Mouse (Mus musculus): ENCODE results near the gene Abcc9. TPM values are rescaled to one million over a fixed set of nuclear protein-coding genes. Genes with fewer than 3 reads are reported as not detected.
"Not testable (repeated sequence)": the region's sequence is repeated elsewhere in the genome, so short reads cannot be mapped to it uniquely, and the experiment has no call there.

The Abcc9 gene
- polyA plus RNA-seq, 1 experiment from 2014 or later = 14.7 TPM

GRCm38 (mm10) chr6:142682985-142683691, 19.0 kb downstream of the Abcc9 start:
- Histone ChIP-seq H3K27me3 (ENCODE audit: control insufficient read depth, insufficient read depth, low read length) (no peaks in the 10 kb centered on the region), H3K4me1 (ENCODE audit: control insufficient read depth, insufficient read depth, low read length) (no peaks in the 10 kb centered on the region), H3K36me3 (ENCODE audit: control insufficient read depth, insufficient read depth, low read length) (no peaks in the 10 kb centered on the region), H3K27ac (ENCODE audit: low read length) (0 out of 2 replicates have a peak overlapping the region, but pooled peaks have one; percentile 1), H3K9ac (ENCODE audit: low read length) (no peak overlapping the region), H3K4me3 (replicated peaks; ENCODE audit: low read length) (no peak overlapping the region), H3K9me3 (replicated peaks; ENCODE audit: control insufficient read depth, low read length) (no peaks in the 10 kb centered on the region; the same call in 1 of the 2 replicates), H3K4me2 (ENCODE audit: low read depth, low read length) (no peak overlapping the region)
- WGBS = 56% methylated on average over 7 of the region's 7 CpGs
- ATAC-seq (ENCODE audit: insufficient read depth, low FRiP score) = no peak; the same call in 1 of the 2 replicates

DNA sequence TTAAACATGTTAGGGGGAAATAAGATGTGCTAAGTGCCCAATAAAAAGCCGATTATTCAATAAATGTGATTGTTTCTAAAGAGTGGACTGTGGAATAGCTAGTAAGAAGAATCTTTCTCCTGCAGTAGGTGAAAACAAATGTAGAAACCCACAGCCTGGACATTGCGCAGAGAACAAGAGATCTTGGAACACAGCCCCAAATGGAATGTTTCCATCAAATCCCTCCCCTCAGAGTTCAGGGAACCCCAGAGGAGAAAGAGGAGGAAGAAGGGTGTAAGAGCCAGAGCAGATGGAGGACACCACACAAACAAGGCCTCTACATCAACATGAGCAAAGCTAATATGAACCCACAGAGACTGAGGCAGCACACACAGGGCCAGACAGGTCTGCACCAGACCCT, 32.1 kb downstream of the Abcc9 start:
- 0 out of 2 replicates have a peak, but pooled peaks cover 9% of the 10 kb centered on the region for H3K36me3 ChIP-seq (ENCODE audit: control insufficient read depth, insufficient read depth, low read length)
- no peaks in the 10 kb centered on the region for H3K27me3 ChIP-seq (ENCODE audit: control insufficient read depth, insufficient read depth, low read length)
- H3K4me3 ChIP-seq (replicated peaks; ENCODE audit: low read length) = no peak overlapping the region
- H3K9ac ChIP-seq (ENCODE audit: low read length) = no peak overlapping the region
- H3K27ac ChIP-seq (ENCODE audit: low read length) = no peak overlapping the region
- H3K9me3 ChIP-seq (replicated peaks; ENCODE audit: control insufficient read depth, low read length) = no peaks in the 10 kb centered on the region
- 86% methylated on average over 2 of the region's 2 CpGs for WGBS
- no peak overlapping the region for H3K4me2 ChIP-seq (ENCODE audit: low read depth, low read length)
- H3K4me1 ChIP-seq (ENCODE audit: control insufficient read depth, insufficient read depth, low read length) = no peaks in the 10 kb centered on the region
- ATAC-seq (ENCODE audit: insufficient read depth, low FRiP score) = no peak

DNA sequence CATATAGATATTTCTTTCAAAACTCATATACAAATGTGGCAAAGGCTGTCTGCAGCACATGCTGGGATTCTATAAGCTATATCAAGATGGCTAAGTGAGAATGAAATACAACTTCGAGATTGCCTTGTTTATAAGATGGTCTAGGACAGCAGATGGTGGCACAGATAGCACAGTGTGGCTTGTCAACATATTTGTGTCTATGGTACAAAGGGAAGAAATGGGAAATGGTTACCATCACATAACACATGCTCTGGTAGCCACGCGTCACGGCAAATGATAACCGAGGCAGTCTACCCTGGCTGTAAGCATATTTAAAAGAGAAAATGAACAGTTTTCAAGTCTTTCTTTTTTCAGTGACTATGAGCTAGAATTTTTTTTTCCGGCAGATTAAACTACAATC, 32.8 kb downstream of the Abcc9 start:
- no peak for ATAC-seq (ENCODE audit: insufficient read depth, low FRiP score)
- Histone ChIP-seq H3K36me3 (ENCODE audit: control insufficient read depth, insufficient read depth, low read length) (0 out of 2 replicates have a peak, but pooled peaks cover 9% of the 10 kb centered on the region), H3K4me3 (replicated peaks; ENCODE audit: low read length) (no peak overlapping the region), H3K27ac (ENCODE audit: low read length) (no peak overlapping the region; the same call in 1 of the 2 replicates), H3K9me3 (replicated peaks; ENCODE audit: control insufficient read depth, low read length) (no peaks in the 10 kb centered on the region), H3K9ac (ENCODE audit: low read length) (no peak overlapping the region), H3K4me1 (ENCODE audit: control insufficient read depth, insufficient read depth, low read length) (no peaks in the 10 kb centered on the region), H3K27me3 (ENCODE audit: control insufficient read depth, insufficient read depth, low read length) (no peaks in the 10 kb centered on the region), H3K4me2 (ENCODE audit: low read depth, low read length) (no peak overlapping the region)
- 95% methylated on average over 6 of the region's 6 CpGs for WGBS

GRCm38 (mm10) chr6:142668831-142669230, 33.3 kb downstream of the Abcc9 start:
- Histone ChIP-seq H3K9ac (ENCODE audit: low read length) (no peak overlapping the region), H3K27ac (ENCODE audit: low read length) (peak overlapping the region; percentile 58), H3K27me3 (ENCODE audit: control insufficient read depth, insufficient read depth, low read length) (no peaks in the 10 kb centered on the region), H3K9me3 (replicated peaks; ENCODE audit: control insufficient read depth, low read length) (no peaks in the 10 kb centered on the region), H3K4me3 (replicated peaks; ENCODE audit: low read length) (no peak overlapping the region), H3K36me3 (ENCODE audit: control insufficient read depth, insufficient read depth, low read length) (0 out of 2 replicates have a peak, but pooled peaks cover 7% of the 10 kb centered on the region), H3K4me2 (ENCODE audit: low read depth, low read length) (no peak overlapping the region), H3K4me1 (ENCODE audit: control insufficient read depth, insufficient read depth, low read length) (no peaks in the 10 kb centered on the region)
- no peak for ATAC-seq (ENCODE audit: insufficient read depth, low FRiP score)
- WGBS = 58% methylated on average over 6 of the region's 6 CpGs

GRCm38 (mm10) chr6:142668419-142668766, 33.7 kb downstream of the Abcc9 start:
- peak; percentile 25; the same call in 1 of the 2 replicates for ATAC-seq (ENCODE audit: insufficient read depth, low FRiP score)
- H3K36me3 ChIP-seq (ENCODE audit: control insufficient read depth, insufficient read depth, low read length) = 0 out of 2 replicates have a peak, but pooled peaks cover 3% of the 10 kb centered on the region
- H3K27me3 ChIP-seq (ENCODE audit: control insufficient read depth, insufficient read depth, low read length) = no peaks in the 10 kb centered on the region
- H3K4me1 ChIP-seq (ENCODE audit: control insufficient read depth, insufficient read depth, low read length) = no peaks in the 10 kb centered on the region
- H3K9me3 ChIP-seq (replicated peaks; ENCODE audit: control insufficient read depth, low read length) = no peaks in the 10 kb centered on the region
- H3K4me2 ChIP-seq (ENCODE audit: low read depth, low read length) = no peak overlapping the region
- WGBS = 21% methylated on average over 1 of the region's 1 CpGs
- H3K27ac ChIP-seq (ENCODE audit: low read length) = peak overlapping the region; percentile 58
- H3K9ac ChIP-seq (ENCODE audit: low read length) = no peak overlapping the region
- no peak overlapping the region for H3K4me3 ChIP-seq (replicated peaks; ENCODE audit: low read length)

GRCm38 (mm10) chr6:142667701-142668418, 34.3 kb downstream of the Abcc9 start:
- H3K4me3 ChIP-seq (replicated peaks; ENCODE audit: low read length) = no peak overlapping the region
- H3K9me3 ChIP-seq (replicated peaks; ENCODE audit: control insufficient read depth, low read length) = no peaks in the 10 kb centered on the region
- no peak overlapping the region for H3K4me2 ChIP-seq (ENCODE audit: low read depth, low read length)
- H3K27me3 ChIP-seq (ENCODE audit: control insufficient read depth, insufficient read depth, low read length) = no peaks in the 10 kb centered on the region
- no peak overlapping the region for H3K9ac ChIP-seq (ENCODE audit: low read length)
- 0 out of 2 replicates have a peak, but pooled peaks have one; percentile 33 for ATAC-seq (ENCODE audit: insufficient read depth, low FRiP score)
- 64% methylated on average over 7 of the region's 7 CpGs for WGBS
- H3K27ac ChIP-seq (ENCODE audit: low read length) = peak overlapping the region; percentile 58
- H3K36me3 ChIP-seq (ENCODE audit: control insufficient read depth, insufficient read depth, low read length) = no peaks in the 10 kb centered on the region
- H3K4me1 ChIP-seq (ENCODE audit: control insufficient read depth, insufficient read depth, low read length) = no peaks in the 10 kb centered on the region

DNA sequence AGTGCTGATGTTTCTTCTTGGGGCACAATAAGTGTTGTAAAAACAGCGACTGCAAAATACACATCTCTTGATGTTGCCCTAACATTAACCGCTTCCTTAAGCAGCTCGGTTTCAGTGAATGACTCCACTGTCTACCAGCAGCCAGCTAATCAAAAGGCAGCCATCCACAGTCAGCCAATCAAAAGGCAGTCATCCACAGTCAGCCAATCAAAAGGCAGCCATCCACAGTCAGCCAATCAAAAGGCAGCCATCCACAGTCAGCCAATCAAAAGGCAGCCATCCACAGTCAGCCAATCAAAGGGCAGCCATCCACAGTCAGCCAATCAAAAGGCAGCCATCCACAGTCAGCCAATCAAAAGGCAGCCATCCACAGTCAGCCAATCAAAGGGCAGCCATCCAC, 40.1 kb downstream of the Abcc9 start:
- ATAC-seq (ENCODE audit: insufficient read depth, low FRiP score); H3K4me1 ChIP-seq (ENCODE audit: control insufficient read depth, insufficient read depth, low read length); H3K36me3 ChIP-seq (ENCODE audit: control insufficient read depth, insufficient read depth, low read length); H3K4me2 ChIP-seq (ENCODE audit: low read depth, low read length); H3K9me3 ChIP-seq (replicated peaks; ENCODE audit: control insufficient read depth, low read length); H3K4me3 ChIP-seq (replicated peaks; ENCODE audit: low read length); H3K9ac ChIP-seq (ENCODE audit: low read length); H3K27ac ChIP-seq (ENCODE audit: low read length); H3K27me3 ChIP-seq (ENCODE audit: control insufficient read depth, insufficient read depth, low read length): not testable (repeated sequence)
- 93% methylated on average over 3 of the region's 3 CpGs for WGBS

DNA sequence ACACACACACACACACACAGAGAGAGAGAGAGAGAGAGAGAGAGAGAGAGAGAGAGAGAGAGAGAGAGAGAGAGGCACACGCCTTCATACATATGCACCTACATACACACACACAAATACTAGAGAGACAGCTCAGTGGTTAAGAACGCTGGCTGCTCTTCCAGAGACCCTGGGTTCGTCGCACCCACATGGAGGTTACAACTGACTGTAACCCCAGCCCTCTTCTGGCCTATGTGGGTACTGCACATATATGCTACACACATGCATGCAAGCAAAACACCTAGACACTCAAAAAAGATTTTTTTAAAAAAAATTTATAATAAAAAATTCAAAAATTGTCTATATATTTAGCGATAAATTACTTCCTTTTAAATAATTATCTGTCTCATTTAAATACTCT, 43.1 kb downstream of the Abcc9 start:
- Histone ChIP-seq H3K9ac (ENCODE audit: low read length) (no peak overlapping the region), H3K4me1 (ENCODE audit: control insufficient read depth, insufficient read depth, low read length) (no peaks in the 10 kb centered on the region), H3K27me3 (ENCODE audit: control insufficient read depth, insufficient read depth, low read length) (no peaks in the 10 kb centered on the region; the same call in 1 of the 2 replicates), H3K9me3 (replicated peaks; ENCODE audit: control insufficient read depth, low read length) (no peaks in the 10 kb centered on the region), H3K4me3 (replicated peaks; ENCODE audit: low read length) (no peak overlapping the region), H3K27ac (ENCODE audit: low read length) (no peak overlapping the region), H3K36me3 (ENCODE audit: control insufficient read depth, insufficient read depth, low read length) (no peaks in the 10 kb centered on the region), H3K4me2 (ENCODE audit: low read depth, low read length) (no peak overlapping the region)
- no peak for ATAC-seq (ENCODE audit: insufficient read depth, low FRiP score)
- 66% methylated on average over 5 of the region's 5 CpGs for WGBS

DNA sequence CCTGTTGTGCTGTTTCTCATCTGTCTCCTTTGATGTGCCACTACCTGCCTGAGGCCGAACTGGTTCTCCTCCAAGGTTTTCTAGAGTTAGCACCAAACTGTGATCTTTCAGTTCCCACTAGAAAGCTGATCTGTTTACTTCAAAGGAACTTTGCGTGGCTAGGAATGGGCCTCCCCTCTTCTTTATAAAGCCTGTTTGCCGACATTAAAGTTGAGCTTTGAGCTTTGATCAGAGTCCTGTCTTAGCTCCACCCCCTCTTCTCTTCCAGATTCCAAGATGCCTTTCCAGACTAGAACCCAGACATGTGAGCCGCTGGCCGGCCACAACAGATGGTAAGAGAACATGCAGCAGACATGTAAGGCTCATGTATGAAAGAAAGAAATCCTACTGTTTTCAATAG, 47.6 kb downstream of the Abcc9 start:
- H3K9ac ChIP-seq (ENCODE audit: low read length) = no peak overlapping the region
- 37% methylated on average over 5 of the region's 5 CpGs for WGBS
- no peaks in the 10 kb centered on the region; the same call in 1 of the 2 replicates for H3K27me3 ChIP-seq (ENCODE audit: control insufficient read depth, insufficient read depth, low read length)
- H3K27ac ChIP-seq (ENCODE audit: low read length) = no peak overlapping the region
- H3K4me2 ChIP-seq (ENCODE audit: low read depth, low read length) = no peak overlapping the region
- no peak overlapping the region for H3K4me3 ChIP-seq (replicated peaks; ENCODE audit: low read length)
- H3K36me3 ChIP-seq (ENCODE audit: control insufficient read depth, insufficient read depth, low read length) = no peaks in the 10 kb centered on the region
- H3K9me3 ChIP-seq (replicated peaks; ENCODE audit: control insufficient read depth, low read length) = no peaks in the 10 kb centered on the region
- ATAC-seq (ENCODE audit: insufficient read depth, low FRiP score) = no peak
- no peaks in the 10 kb centered on the region for H3K4me1 ChIP-seq (ENCODE audit: control insufficient read depth, insufficient read depth, low read length)
